Mouse (Mus musculus): ENCODE data around the gene Olfr1454. TPM values are rescaled to one million over a fixed set of nuclear protein-coding genes. Genes with fewer than 3 reads are reported as not detected.

Gene Olfr1454
- 0.01 TPM in 1 of 2 replicates, not detected in the other for polyA plus RNA-seq (2012)

DNA sequence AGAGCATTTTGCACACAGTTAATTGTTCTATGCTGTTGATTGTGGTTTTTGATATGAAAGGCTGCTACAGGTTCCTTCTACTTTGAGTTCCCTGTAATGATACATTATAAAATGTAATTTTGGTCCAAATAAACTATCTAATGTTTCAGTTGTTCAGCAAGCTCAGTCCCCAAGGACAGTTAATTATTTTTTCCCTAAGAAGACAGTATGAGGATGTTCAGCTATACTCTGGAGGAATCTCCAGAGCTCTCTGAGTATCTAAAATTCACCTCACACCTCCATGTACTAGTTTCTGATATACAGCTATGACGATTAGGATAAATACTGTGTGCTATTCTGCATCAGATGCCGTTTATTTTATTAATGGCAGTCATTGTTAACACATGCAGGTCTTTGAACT is at the start of gene Olfr1454:
Gene Olfr1454, plus strand, starts transcription at position 301 of the 400 bp plus-strand sequence.
- no peak within 1 kb of the TSS for H3K4me3 ChIP-seq (replicated peaks)
- H3K36me3 ChIP-seq (ENCODE audit: control insufficient read depth) = no peaks in the 10 kb centered on the region
- no peaks in the 10 kb centered on the region for H3K27me3 ChIP-seq (ENCODE audit: control insufficient read depth)
- TF ChIP-seq TAL1 (IDR thresholded peaks at IDR 0.05; ENCODE audit: low read length) = no peak
- no peak for TF ChIP-seq GATA1 (IDR thresholded peaks at IDR 0.05; ENCODE audit: low read length)
- H3K9me3 ChIP-seq (ENCODE audit: control insufficient read depth, low read length) = no peaks in the 10 kb centered on the region; the same call in none of the 2 replicates
- no peaks in the 10 kb centered on the region for H3K4me1 ChIP-seq (ENCODE audit: control insufficient read depth)

DNA sequence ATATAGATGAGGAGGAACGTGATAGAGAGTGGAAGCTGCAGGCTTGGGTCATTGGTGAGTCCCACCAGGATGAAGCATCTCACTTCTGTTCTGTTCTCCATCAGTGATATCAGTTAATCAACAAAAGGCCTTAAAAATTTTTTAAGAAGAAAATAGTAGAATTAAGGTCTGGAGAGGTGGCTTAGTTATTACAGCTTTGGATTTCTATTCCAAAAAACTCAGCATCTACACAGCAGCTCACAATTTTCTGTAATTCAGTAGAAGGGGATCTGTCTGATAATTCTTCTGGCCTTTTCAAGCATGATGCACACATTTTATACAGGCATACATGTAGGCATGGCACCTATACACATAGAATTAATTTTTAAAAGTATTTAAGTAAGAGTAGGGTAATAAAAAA is 32.2 kb upstream of the Olfr1454 start, which contains the start of gene Olfr1453:
Gene Olfr1453, minus strand, starts transcription at position 101 of the 400 bp plus-strand sequence.
- Histone ChIP-seq H3K4me3 (replicated peaks) (no peak within 1 kb of the TSS), H3K4me1 (ENCODE audit: control insufficient read depth) (no peaks in the 10 kb centered on the region), H3K36me3 (ENCODE audit: control insufficient read depth) (no peaks in the 10 kb centered on the region), H3K9me3 (ENCODE audit: control insufficient read depth, low read length) (no peaks in the 10 kb centered on the region; the same call in 1 of the 2 replicates), H3K27me3 (ENCODE audit: control insufficient read depth) (no peaks in the 10 kb centered on the region)
- no peak for TF ChIP-seq GATA1 (IDR thresholded peaks at IDR 0.05; ENCODE audit: low read length)
- no peak for TF ChIP-seq TAL1 (IDR thresholded peaks at IDR 0.05; ENCODE audit: low read length)

DNA sequence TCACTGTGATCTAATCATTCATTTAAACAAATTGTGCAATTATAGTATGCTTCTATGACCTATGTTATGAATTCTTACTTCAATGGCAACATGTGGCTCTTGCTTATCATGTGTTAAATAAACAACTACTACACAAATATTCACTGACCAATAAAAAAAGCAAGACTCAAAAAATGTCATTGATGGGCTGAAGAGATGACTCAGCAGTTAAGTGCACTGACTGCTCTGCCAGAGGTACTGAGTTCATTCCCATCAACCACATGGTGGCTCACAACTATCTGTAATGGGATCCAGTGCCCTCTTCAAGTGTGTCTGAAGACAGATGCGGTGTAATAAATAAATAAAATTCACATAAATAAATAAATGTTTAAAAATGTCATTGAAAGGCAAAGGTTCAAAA is 33.5 kb downstream of the Olfr1454 start:
- Histone ChIP-seq H3K36me3 (ENCODE audit: control insufficient read depth) (no peaks in the 10 kb centered on the region), H3K9me3 (ENCODE audit: control insufficient read depth, low read length) (no peaks in the 10 kb centered on the region), H3K4me1 (ENCODE audit: control insufficient read depth) (no peaks in the 10 kb centered on the region), H3K4me3 (replicated peaks) (no peak overlapping the region), H3K27me3 (ENCODE audit: control insufficient read depth) (no peaks in the 10 kb centered on the region)
- TF ChIP-seq TAL1 (IDR thresholded peaks at IDR 0.05; ENCODE audit: low read length) (no peak), GATA1 (IDR thresholded peaks at IDR 0.05; ENCODE audit: low read length) (no peak)

DNA sequence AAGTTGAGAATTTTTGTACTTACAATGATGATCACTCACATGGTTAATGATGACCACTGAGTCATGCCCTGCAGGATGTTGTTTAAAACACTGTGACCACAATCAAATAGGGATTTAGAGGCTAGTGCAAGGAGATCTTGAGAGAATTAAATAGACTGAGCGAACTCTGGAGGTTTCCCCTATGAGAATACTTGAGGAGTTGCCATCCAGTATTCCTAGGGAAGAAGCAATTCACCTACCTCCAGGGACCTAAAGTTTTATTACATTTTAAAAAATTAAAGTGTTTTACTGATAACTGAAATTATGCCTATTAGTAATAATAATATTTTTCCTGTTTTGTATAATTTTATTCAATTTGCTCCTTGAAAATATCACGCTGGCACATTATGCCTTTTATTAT is 37.4 kb downstream of the Olfr1454 start, which contains the start of gene Olfr1457:
Gene Olfr1457, minus strand, starts transcription at position 101 of the 400 bp plus-strand sequence.
- H3K9me3 ChIP-seq (ENCODE audit: control insufficient read depth, low read length) = no peaks in the 10 kb centered on the region
- no peaks in the 10 kb centered on the region for H3K4me1 ChIP-seq (ENCODE audit: control insufficient read depth)
- no peak within 1 kb of the TSS for H3K4me3 ChIP-seq (replicated peaks)
- H3K36me3 ChIP-seq (ENCODE audit: control insufficient read depth) = no peaks in the 10 kb centered on the region
- TF ChIP-seq GATA1 (IDR thresholded peaks at IDR 0.05; ENCODE audit: low read length) (no peak), TAL1 (IDR thresholded peaks at IDR 0.05; ENCODE audit: low read length) (no peak)
- no peaks in the 10 kb centered on the region for H3K27me3 ChIP-seq (ENCODE audit: control insufficient read depth)

DNA sequence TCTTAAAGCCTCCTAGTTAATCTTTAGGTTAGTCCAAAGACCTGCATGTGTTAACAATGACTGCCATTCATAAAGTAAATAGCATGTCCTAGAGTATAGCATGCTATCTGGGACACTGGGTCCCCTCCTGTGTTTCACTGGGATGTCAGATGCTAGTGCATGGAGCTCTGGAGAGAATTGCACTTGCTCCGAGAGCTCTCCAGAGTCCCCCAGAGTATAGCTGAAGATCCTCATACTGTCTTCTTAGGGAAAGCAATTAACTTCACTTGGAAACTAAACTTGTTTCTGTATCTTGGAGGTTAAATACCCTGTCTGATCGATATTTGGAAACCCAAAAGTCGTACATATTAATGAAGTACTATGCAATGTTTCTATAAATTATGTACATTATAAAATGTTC is 46.3 kb downstream of the Olfr1454 start, which contains the start of gene Olfr1458:
Gene Olfr1458, minus strand, starts transcription at position 101 of the 400 bp plus-strand sequence.
- no peaks in the 10 kb centered on the region for H3K4me1 ChIP-seq (ENCODE audit: control insufficient read depth)
- no peaks in the 10 kb centered on the region for H3K36me3 ChIP-seq (ENCODE audit: control insufficient read depth)
- peaks cover 2% of the 10 kb centered on the region; the same call in 1 of the 2 replicates for H3K9me3 ChIP-seq (ENCODE audit: control insufficient read depth, low read length)
- H3K27me3 ChIP-seq (ENCODE audit: control insufficient read depth) = no peaks in the 10 kb centered on the region
- no peak within 1 kb of the TSS for H3K4me3 ChIP-seq (replicated peaks)
- TF ChIP-seq GATA1 (IDR thresholded peaks at IDR 0.05; ENCODE audit: low read length) (no peak), TAL1 (IDR thresholded peaks at IDR 0.05; ENCODE audit: low read length) (no peak)

Other genes starting within 250 kb of the Olfr1454 start
- gene Gm5244, start 213.9 kb upstream of the Olfr1454 start, polyA plus RNA-seq (2012) = not detected in 2 replicates
- not detected in 2 replicates for gene Olfr1444, start 203.3 kb upstream of the Olfr1454 start, polyA plus RNA-seq (2012)
- not detected in 2 replicates for gene Olfr1445, start 176.8 kb upstream of the Olfr1454 start, polyA plus RNA-seq (2012)
- not detected in 2 replicates for gene Olfr1446, start 167.1 kb upstream of the Olfr1454 start, polyA plus RNA-seq (2012)
- gene Olfr1447, start 156.9 kb upstream of the Olfr1454 start, polyA plus RNA-seq (2012) = not detected in 2 replicates
- gene Olfr1448, start 136.2 kb upstream of the Olfr1454 start, polyA plus RNA-seq (2012) = not detected in 2 replicates
- gene Olfr1449, start 129.8 kb upstream of the Olfr1454 start, polyA plus RNA-seq (2012) = not detected in 2 replicates
- gene Olfr1450, start 110.4 kb upstream of the Olfr1454 start, polyA plus RNA-seq (2012) = not detected in 2 replicates
- not detected in 2 replicates for gene Olfr1451, start 65.6 kb upstream of the Olfr1454 start, polyA plus RNA-seq (2012)
- gene Olfr1453, start 32.3 kb upstream of the Olfr1454 start, polyA plus RNA-seq (2012) = not detected in 2 replicates
- not detected in 2 replicates for gene Olfr1457, start 37.3 kb downstream of the Olfr1454 start, polyA plus RNA-seq (2012)
- not detected in 2 replicates for gene Olfr1458, start 46.2 kb downstream of the Olfr1454 start, polyA plus RNA-seq (2012)
- not detected in 2 replicates for gene Olfr1459, start 88.9 kb downstream of the Olfr1454 start, polyA plus RNA-seq (2012)
- not detected in 2 replicates for gene Olfr1461, start 102.4 kb downstream of the Olfr1454 start, polyA plus RNA-seq (2012)
- gene Olfr1462, start 125.1 kb downstream of the Olfr1454 start, polyA plus RNA-seq (2012) = not detected in 2 replicates
- not detected in 2 replicates for gene Olfr1463, start 170.7 kb downstream of the Olfr1454 start, polyA plus RNA-seq (2012)

All from erythroblast, embryonic 14.5 days (primary cell).